Mouse (Mus musculus) midbrain, embryonic 16.5 days (tissue): ENCODE measurements around the gene Cdk15. TPM values are rescaled to one million over a fixed set of nuclear protein-coding genes. Genes with fewer than 3 reads are reported as not detected.
A peak's percentile ranks its signal among the peaks of the same experiment; 100 is the strongest.

Source experiments
- ATAC-seq: fragments of 200-750 bp; cut with Nextera tagmentation; 2 replicates; pipeline ENCODE4 v1.8.0; 2017; ENCODE audit warnings: moderate TSS enrichment
- H3K27ac ChIP-seq: fragments of 300-500 bp; sonication (generic); 2 replicates; pipeline ENCODE4 v1.5.1; 2014; ENCODE audit warnings: mild to moderate bottlenecking, low read length, mixed read lengths
- H3K27me3 ChIP-seq: fragments of 300-500 bp; sonication (generic); 2 replicates; pipeline ENCODE4 v1.6.1; 2014; ENCODE audit warnings: low read depth, low read length, mixed read lengths; ENCODE audit not compliant: control insufficient read depth, insufficient read depth
- H3K36me3 ChIP-seq: fragments of 300-500 bp; sonication (generic); 2 replicates; pipeline ENCODE4 v1.6.1; 2014; ENCODE audit warnings: mild to moderate bottlenecking, low read length, moderate library complexity, mixed read lengths; ENCODE audit not compliant: control insufficient read depth, insufficient read depth
- H3K4me1 ChIP-seq: fragments of 300-500 bp; sonication (generic); 2 replicates; pipeline ENCODE4 v1.6.1; 2014; ENCODE audit warnings: mild to moderate bottlenecking, low read length, mixed read lengths; ENCODE audit not compliant: control insufficient read depth, insufficient read depth
- H3K4me2 ChIP-seq: fragments of 300-500 bp; sonication (generic); 2 replicates; pipeline ENCODE4 v1.6.1; 2014; ENCODE audit warnings: mild to moderate bottlenecking, low read length, mixed read lengths
- H3K4me3 ChIP-seq: fragments of 300-500 bp; sonication (generic); 2 replicates; pipeline ENCODE4 v1.5.1; 2014; ENCODE audit warnings: low read depth, mild to moderate bottlenecking, low read length, moderate library complexity, mixed read lengths
- H3K9ac ChIP-seq: fragments of 300-500 bp; sonication (generic); 2 replicates; pipeline ENCODE4 v1.6.1; 2014; ENCODE audit warnings: low read depth, low read length, mixed read lengths
- H3K9me3 ChIP-seq: fragments of 300-500 bp; sonication (generic); replicated peaks from 2 replicates; pipeline ENCODE4 v1.6.1; 2014; ENCODE audit warnings: mild to moderate bottlenecking, low read length, mixed read lengths; ENCODE audit not compliant: control insufficient read depth, poor library complexity, severe bottlenecking
- WGBS: fragments of 180-500 bp; shearing (Covaris S2); extraction: QIAGEN DNeasy Blood & Tissue Kit; methylation state at CpG from one replicate; pipeline ENCODE4 v1.1.7; 2014; 5-methylcytosine and 5-hydroxymethylcytosine counted together
- polyA plus RNA-seq: library from polyadenylated mRNA; unstranded; fragments of >200 nt; fragmentation: Nextera tagmentation; extraction: Ambion mirVana; gene quantifications from 2 replicates; pipeline ENCODE4 v1.2.1, GENCODE M21; 2015

Gene Cdk15
- polyA plus RNA-seq, 1 experiment from 2014 or later, result 2.2 TPM

- H3K27ac ChIP-seq, result peak overlapping the region; percentile 51
- no peaks in the 10 kb centered on the region for H3K36me3 ChIP-seq
- ATAC-seq, result no peak; the same call in 1 of the 2 replicates
These were observed 77.3 kb downstream of the Cdk15 start for GRCm38 (mm10) chr1:59333860-59334561.

DNA sequence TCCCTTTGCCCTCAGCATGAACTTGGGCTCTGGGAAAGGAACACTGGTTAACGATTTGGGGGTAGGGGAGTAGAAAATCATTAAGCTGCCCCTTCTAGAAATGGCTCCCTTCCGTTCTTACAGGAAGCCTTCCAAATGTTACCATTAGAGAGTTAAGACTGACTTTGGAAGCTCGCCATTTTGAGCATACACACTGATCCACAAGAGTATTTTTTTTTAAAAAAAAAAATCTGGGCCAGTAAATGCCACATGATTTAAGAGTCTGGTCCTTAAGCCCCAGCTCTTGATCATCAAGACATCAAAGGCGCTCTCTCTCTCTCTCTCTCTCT is 77.8 kb downstream of the Cdk15 start:
- Histone ChIP-seq H3K4me3 (no peak overlapping the region), H3K9ac (no peak overlapping the region), H3K27me3 (no peaks in the 10 kb centered on the region), H3K9me3 (no peaks in the 10 kb centered on the region), H3K27ac (peak overlapping the region; percentile 51), H3K4me2 (no peak overlapping the region), H3K36me3 (no peaks in the 10 kb centered on the region), H3K4me1 (peaks cover 24% of the 10 kb centered on the region)
- no peak for ATAC-seq
- 49% methylated on average over 4 of the region's 4 CpGs for WGBS

More at GRCm38 (mm10) chr1:59333860-59334561, 77.3 kb downstream of the Cdk15 start:
- Histone ChIP-seq H3K4me1 (peaks cover 24% of the 10 kb centered on the region), H3K27me3 (no peaks in the 10 kb centered on the region), H3K4me3 (no peak overlapping the region), H3K9ac (no peak overlapping the region), H3K4me2 (no peak overlapping the region), H3K9me3 (no peaks in the 10 kb centered on the region)
- WGBS, result 37% methylated on average over 10 of the region's 10 CpGs

DNA sequence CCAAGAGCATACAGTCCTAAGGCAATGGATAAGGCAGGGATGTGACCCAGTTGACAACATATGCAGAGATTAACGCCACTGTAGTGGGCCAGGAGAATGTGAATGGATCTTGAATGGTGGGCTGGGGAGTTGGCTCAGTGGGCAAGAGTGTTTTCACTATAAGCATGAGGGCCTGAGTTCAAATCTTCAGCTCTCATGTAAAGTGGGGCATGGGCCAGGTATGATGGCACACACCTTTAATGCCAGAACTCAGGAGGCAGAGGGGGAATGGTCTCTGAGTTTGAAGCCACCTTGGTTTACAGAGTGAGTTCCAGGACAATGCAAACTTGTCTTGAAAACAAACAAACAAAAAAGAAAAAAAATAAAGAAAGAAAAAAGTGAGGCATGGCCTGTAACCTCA is 79.5 kb downstream of the Cdk15 start:
- H3K27ac ChIP-seq, result no peak overlapping the region
- WGBS, result 86% methylated on average over 1 of the region's 1 CpGs
- H3K36me3 ChIP-seq, result no peaks in the 10 kb centered on the region
- no peak overlapping the region for H3K4me2 ChIP-seq
- H3K9ac ChIP-seq, result no peak overlapping the region
- H3K4me1 ChIP-seq, result peaks cover 28% of the 10 kb centered on the region
- H3K9me3 ChIP-seq, result no peaks in the 10 kb centered on the region
- H3K4me3 ChIP-seq, result no peak overlapping the region
- ATAC-seq, result no peak
- no peaks in the 10 kb centered on the region for H3K27me3 ChIP-seq

GRCm38 (mm10) chr1:59340814-59341588 is 84.3 kb downstream of the Cdk15 start:
- Histone ChIP-seq H3K4me3 (no peak overlapping the region), H3K27me3 (no peaks in the 10 kb centered on the region), H3K9ac (no peak overlapping the region), H3K36me3 (no peaks in the 10 kb centered on the region), H3K4me1 (peaks cover 6% of the 10 kb centered on the region; the same call in 1 of the 2 replicates), H3K4me2 (no peak overlapping the region; the same call in 1 of the 2 replicates), H3K9me3 (no peaks in the 10 kb centered on the region; the same call in 1 of the 2 replicates), H3K27ac (no peak overlapping the region)
- WGBS, result 4% methylated on average over 16 of the region's 16 CpGs
- ATAC-seq, result peak; percentile 89

GRCm38 (mm10) chr1:59341697-59342096 is 85.0 kb downstream of the Cdk15 start:
- Histone ChIP-seq H3K27ac (no peak overlapping the region), H3K4me2 (no peak overlapping the region), H3K27me3 (no peaks in the 10 kb centered on the region), H3K9ac (no peak overlapping the region), H3K4me3 (no peak overlapping the region), H3K9me3 (no peaks in the 10 kb centered on the region; the same call in 1 of the 2 replicates), H3K4me1 (peaks cover 6% of the 10 kb centered on the region; the same call in 1 of the 2 replicates), H3K36me3 (no peaks in the 10 kb centered on the region)
- ATAC-seq, result no peak
- 19% methylated on average over 3 of the region's 3 CpGs for WGBS

DNA sequence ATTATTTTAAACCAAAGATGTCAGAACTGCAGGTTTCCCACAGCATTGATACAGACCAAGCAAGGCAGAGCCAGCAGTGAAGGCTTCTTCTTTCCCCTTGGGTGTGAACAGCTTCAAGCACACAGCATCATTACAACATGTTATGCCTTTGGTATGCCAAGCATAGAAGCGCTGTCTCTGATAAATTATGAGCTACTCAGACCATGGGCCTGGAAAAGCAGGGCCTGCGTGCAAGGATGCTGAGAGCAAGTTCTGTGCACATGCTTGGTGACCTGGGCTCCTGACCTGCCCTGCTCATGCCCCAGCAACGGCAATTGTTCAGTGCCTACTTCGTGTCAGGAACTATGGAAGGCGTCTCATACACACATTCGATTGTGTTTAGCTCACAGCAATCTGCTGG is 85.4 kb downstream of the Cdk15 start:
- H3K36me3 ChIP-seq, result no peaks in the 10 kb centered on the region
- 63% methylated on average over 6 of the region's 6 CpGs for WGBS
- no peak overlapping the region for H3K9ac ChIP-seq
- no peaks in the 10 kb centered on the region for H3K27me3 ChIP-seq
- H3K4me3 ChIP-seq, result no peak overlapping the region
- ATAC-seq, result no peak
- no peak overlapping the region for H3K4me2 ChIP-seq
- H3K4me1 ChIP-seq, result peaks cover 6% of the 10 kb centered on the region; the same call in 1 of the 2 replicates
- H3K9me3 ChIP-seq, result no peaks in the 10 kb centered on the region; the same call in 1 of the 2 replicates
- H3K27ac ChIP-seq, result no peak overlapping the region

- Histone ChIP-seq H3K4me1 (no peaks in the 10 kb centered on the region), H3K9ac (no peak overlapping the region), H3K9me3 (0 out of 2 replicates have a peak, but pooled peaks cover 2% of the 10 kb centered on the region), H3K27ac (no peak overlapping the region), H3K36me3 (no peaks in the 10 kb centered on the region), H3K4me2 (no peak overlapping the region), H3K27me3 (no peaks in the 10 kb centered on the region), H3K4me3 (no peak overlapping the region)
- no peak for ATAC-seq
- WGBS, result 80% methylated on average over 4 of the region's 4 CpGs
These were observed 96.0 kb downstream of the Cdk15 start for GRCm38 (mm10) chr1:59352706-59353105.

GRCm38 (mm10) chr1:59355440-59355839 is 98.7 kb downstream of the Cdk15 start:
- H3K36me3 ChIP-seq, result no peaks in the 10 kb centered on the region
- no peak overlapping the region for H3K27ac ChIP-seq
- 91% methylated on average over 9 of the region's 9 CpGs for WGBS
- no peak overlapping the region for H3K4me2 ChIP-seq
- H3K27me3 ChIP-seq, result no peaks in the 10 kb centered on the region
- H3K4me1 ChIP-seq, result no peaks in the 10 kb centered on the region
- no peak for ATAC-seq
- H3K9ac ChIP-seq, result no peak overlapping the region
- no peaks in the 10 kb centered on the region for H3K9me3 ChIP-seq
- H3K4me3 ChIP-seq, result no peak overlapping the region

DNA sequence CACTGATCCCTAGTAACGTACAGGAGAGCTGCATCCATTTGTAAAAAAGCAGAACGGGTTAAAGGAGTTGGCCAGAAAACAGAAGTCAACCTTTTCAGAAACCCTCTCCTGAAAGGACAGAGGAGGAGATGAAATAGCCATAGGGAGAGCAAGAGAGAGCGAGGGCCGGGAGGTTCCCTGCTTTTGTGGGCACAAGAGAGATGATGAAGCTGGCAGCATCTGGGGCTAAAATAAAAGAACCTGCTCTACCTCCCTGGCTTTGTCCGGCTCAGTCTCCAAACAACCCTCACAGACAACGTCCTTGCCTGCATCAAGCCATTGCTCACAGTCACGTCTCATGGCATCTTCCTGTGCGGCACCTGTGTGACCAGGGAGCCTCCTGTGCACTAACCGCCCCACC is 102.4 kb downstream of the Cdk15 start:
- ATAC-seq, result no peak
- H3K27ac ChIP-seq, result no peak overlapping the region
- H3K9ac ChIP-seq, result no peak overlapping the region
- WGBS, result 90% methylated on average over 9 of the region's 9 CpGs
- no peak overlapping the region for H3K4me2 ChIP-seq
- H3K27me3 ChIP-seq, result no peaks in the 10 kb centered on the region
- no peaks in the 10 kb centered on the region for H3K4me1 ChIP-seq
- no peaks in the 10 kb centered on the region for H3K9me3 ChIP-seq
- no peak overlapping the region for H3K4me3 ChIP-seq
- H3K36me3 ChIP-seq, result no peaks in the 10 kb centered on the region
